Mouse (Mus musculus) gastrocnemius, adult 2 months (tissue): ENCODE measurements around the gene Gm5129. TPM values are rescaled to one million over a fixed set of nuclear protein-coding genes. Genes with fewer than 3 reads are reported as not detected.
"Not testable (repeated sequence)": the region's sequence is repeated elsewhere in the genome, so short reads cannot be mapped to it uniquely, and the experiment has no call there.

Source experiments
- DNase-seq: peaks from one replicate; pipeline ENCODE4 v3.0.0; 2022
- H3K27ac ChIP-seq: fragments of 200-600 bp; 2 replicates; pipeline ENCODE4 v1.8.1; 2022; ENCODE audit warnings: mild to moderate bottlenecking
- H3K4me3 ChIP-seq: fragments of 200-600 bp; 2 replicates; pipeline ENCODE4 v1.8.1; 2022; ENCODE audit warnings: mild to moderate bottlenecking, moderate library complexity
- CTCF ChIP-seq: fragments of 200-600 bp; IDR thresholded peaks from 2 replicates; pipeline ENCODE4 v1.8.1; 2022; ENCODE audit warnings: antibody characterized with exemption, mild to moderate bottlenecking, moderate library complexity
- intact Hi-C: fragments of 180-260 bp; cut with DNase I; formaldehyde crosslinking; loops from one replicate; pipeline ENCODE4 v1.15.1; 2025
- long read RNA-seq, 2 experiments: library from polyadenylated mRNA; stranded (forward); transcript quantifications; one replicate each; pipeline ENCODE4 v2.0.0; 2021
- total RNA-seq, 2 experiments: library from RNA; stranded (reverse); gene quantifications; 2 replicates each; pipeline ENCODE4 v1.2.3; 2021

Gene Gm5129
- total RNA-seq = not detected
- long read RNA-seq, experiment 1 = 0 reads
- long read RNA-seq, experiment 2 = 0 reads

DNA sequence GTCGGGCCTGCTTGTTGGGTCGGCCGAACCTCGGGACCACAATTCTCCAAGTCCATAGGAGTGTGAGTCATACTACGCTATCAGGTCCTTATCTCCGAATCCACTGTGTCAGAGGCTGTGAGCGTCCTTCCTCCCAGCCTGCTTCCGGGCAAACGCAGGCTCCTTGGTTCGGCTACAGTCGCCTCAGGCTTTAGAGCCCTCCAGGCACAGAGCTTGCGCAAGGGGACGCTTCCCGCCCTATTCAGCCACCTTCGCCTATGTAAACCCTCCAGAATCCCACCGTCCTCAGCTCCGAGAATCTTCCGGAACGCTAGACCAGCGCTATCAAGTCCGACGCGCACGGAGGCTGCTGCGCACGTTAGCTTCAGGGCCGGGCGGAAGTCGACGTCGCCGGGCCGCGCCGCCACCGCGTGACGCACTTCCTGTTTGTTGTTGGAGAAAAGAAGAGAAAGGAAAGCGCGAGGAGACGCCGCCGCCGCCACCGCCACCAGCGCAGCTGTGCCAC, at the start of gene Gm5129, which contains the start of gene Dnajb6:
Gm5129 (minus strand) TSS at position 380 of the 505 bp plus-strand sequence.
Dnajb6 (plus strand) TSS at position 132 of the 505 bp plus-strand sequence.
- intact Hi-C loops = no loop called here
- DNase-seq = peak; percentile 98
- TF ChIP-seq CTCF = peak; percentile 4; the same call in 1 of the 2 replicates
- Histone ChIP-seq H3K27ac (peak within 1 kb of the TSS; percentile 98), H3K4me3 (peak within 1 kb of the TSS; percentile 86)

DNA sequence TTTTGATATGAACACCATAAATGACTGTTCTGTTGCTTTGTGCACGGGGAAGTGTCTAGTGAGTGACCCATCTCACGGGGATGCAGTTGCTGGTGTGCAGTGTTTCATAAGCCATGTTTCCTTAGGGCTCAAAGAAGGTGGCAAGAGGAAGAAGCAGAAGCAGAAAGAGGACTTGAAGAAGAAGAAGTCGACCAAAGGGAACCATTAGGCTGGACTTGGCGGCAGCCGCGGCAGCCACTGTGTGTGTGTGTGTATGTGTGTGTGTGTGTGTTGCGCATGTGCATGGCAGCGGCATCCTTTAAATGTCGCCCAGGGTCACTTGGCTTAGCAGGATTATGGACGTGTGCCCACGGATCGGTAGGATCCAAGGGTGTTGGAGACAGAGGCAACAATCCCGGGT, 49.2 kb upstream of the Gm5129 start:
- intact Hi-C loops, H3K4me3 ChIP-seq, H3K27ac ChIP-seq, DNase-seq: not testable (repeated sequence)

- no peak for TF ChIP-seq CTCF
These were observed 46.5 kb upstream of the Gm5129 start for GRCm38 (mm10) chr5:29782261-29782660.

GRCm38 (mm10) chr5:29779733-29780132, 44.0 kb upstream of the Gm5129 start:
- H3K4me3 ChIP-seq, intact Hi-C loops, H3K27ac ChIP-seq, DNase-seq: not testable (repeated sequence)

More at GRCm38 (mm10) chr5:29782261-29782660, 46.5 kb upstream of the Gm5129 start:
- H3K4me3 ChIP-seq = no peak overlapping the region
- intact Hi-C loops = no loop called here
- DNase-seq = no peak
- no peak overlapping the region for H3K27ac ChIP-seq

GRCm38 (mm10) chr5:29778029-29778428, 42.3 kb upstream of the Gm5129 start:
- no peak for TF ChIP-seq CTCF
- DNase-seq = no peak
- Histone ChIP-seq H3K4me3 (no peak overlapping the region), H3K27ac (no peak overlapping the region)
- intact Hi-C loops = no loop called here

DNA sequence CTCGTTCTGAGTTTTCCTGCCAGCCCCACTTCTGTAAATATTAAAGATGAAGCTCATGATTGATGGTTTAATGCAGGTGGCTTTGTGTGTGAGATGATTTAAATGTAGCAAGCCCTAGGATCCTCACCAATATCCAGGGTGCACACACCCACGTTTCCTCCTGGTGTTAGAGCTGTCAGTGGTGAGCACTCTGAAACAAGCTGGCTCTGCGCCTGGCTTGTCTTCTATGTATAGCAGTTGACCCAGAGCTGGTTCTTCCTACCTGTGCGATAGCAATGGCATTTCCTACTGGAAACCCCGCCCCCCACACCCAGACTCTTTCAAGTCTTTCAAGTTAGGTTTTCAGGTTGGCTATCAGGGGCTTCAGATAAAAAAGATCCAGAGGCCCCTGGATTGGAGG, 39.7 kb upstream of the Gm5129 start:
- peak; percentile 31 for DNase-seq
- H3K27ac ChIP-seq = no peak overlapping the region
- H3K4me3 ChIP-seq = no peak overlapping the region
- intact Hi-C loops = no loop called here
- TF ChIP-seq CTCF = no peak

- H3K27ac ChIP-seq = peak overlapping the region; percentile 52
These were observed 37.9 kb upstream of the Gm5129 start for GRCm38 (mm10) chr5:29773460-29774150.

DNA sequence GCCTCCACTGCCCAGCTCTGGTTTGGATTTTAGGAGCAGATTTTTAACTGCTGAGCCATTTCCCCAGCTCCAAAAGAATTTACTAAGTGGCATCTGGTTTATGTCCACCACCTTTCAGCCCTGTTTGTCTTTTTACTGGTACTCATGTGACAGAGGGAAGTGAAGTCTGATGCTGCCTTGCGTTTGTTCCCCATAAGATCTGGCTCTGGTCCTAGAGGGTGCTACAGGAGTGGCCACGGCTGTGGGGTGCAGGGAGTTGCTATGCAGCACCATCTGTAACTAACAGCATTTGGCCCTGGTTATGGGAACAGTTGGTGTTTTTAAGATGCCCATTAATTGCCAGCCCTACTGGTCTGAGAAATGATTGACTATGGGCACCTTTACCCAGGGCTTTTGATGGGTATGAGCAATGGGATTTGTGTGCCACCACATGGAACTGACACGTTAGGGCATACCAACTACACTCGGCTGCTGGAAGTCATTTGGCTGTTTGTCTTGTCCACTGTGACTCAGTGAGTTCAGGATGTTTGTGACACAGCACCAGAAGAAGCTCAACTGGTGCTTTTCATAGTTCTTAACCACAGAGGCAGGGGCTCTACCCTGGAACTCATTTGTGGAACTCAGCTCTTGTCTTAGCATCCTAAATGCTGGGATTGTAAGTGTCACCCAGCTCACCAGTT, 37.1 kb upstream of the Gm5129 start:
- H3K4me3 ChIP-seq = no peak overlapping the region
- peak overlapping the region; percentile 52 for H3K27ac ChIP-seq
- TF ChIP-seq CTCF = no peak
- intact Hi-C loops = no loop called here
- peak; percentile 31 for DNase-seq

More at GRCm38 (mm10) chr5:29773460-29774150, 37.9 kb upstream of the Gm5129 start:
- intact Hi-C loops = no loop called here
- TF ChIP-seq CTCF = no peak
- peak; percentile 25 for DNase-seq
- H3K4me3 ChIP-seq = no peak overlapping the region

GRCm38 (mm10) chr5:29772038-29772437, 36.3 kb upstream of the Gm5129 start:
- Histone ChIP-seq H3K27ac (peak overlapping the region; percentile 52; the same call in 1 of the 2 replicates), H3K4me3 (no peak overlapping the region)
- intact Hi-C loops = no loop called here
- no peak for DNase-seq
- no peak for TF ChIP-seq CTCF

- Histone ChIP-seq H3K4me3 (no peak overlapping the region), H3K27ac (no peak overlapping the region)
- no peak for DNase-seq
- intact Hi-C loops = no loop called here
- TF ChIP-seq CTCF = peak; percentile 37; the same call in 1 of the 2 replicates
These were observed 35.2 kb upstream of the Gm5129 start for GRCm38 (mm10) chr5:29770935-29771334.

- no peak for DNase-seq
- H3K4me3 ChIP-seq = no peak overlapping the region
- 0 out of 2 replicates have a peak overlapping the region, but pooled peaks have one; percentile 69 for H3K27ac ChIP-seq
- intact Hi-C loops = no loop called here
- TF ChIP-seq CTCF = no peak
These were observed 23.6 kb upstream of the Gm5129 start for GRCm38 (mm10) chr5:29759318-29759717.

GRCm38 (mm10) chr5:29752894-29753293, 17.2 kb upstream of the Gm5129 start:
- intact Hi-C loops = no loop called here
- Histone ChIP-seq H3K4me3 (no peak overlapping the region), H3K27ac (no peak overlapping the region)
- TF ChIP-seq CTCF = no peak
- DNase-seq = no peak

DNA sequence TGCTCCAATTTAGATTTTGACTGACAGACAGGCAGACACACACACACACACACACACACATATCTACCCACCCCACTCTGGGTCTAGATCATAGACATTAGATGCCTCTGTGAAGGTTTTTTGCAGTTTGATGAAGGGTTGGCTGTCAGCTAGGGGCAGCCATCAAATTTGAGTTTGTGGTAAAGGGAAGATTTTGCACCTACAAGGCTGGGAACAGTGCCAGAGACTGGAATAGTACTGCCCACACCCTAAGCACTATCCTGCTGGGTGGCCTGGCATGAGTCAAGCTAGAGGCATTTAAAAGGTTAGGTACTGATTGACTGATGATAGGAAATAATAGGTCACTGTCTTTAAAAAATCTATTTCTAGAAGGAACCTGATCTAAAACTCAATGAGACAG, 15.6 kb upstream of the Gm5129 start:
- Histone ChIP-seq H3K4me3 (no peak overlapping the region), H3K27ac (no peak overlapping the region)
- DNase-seq = peak; percentile 32
- no peak for TF ChIP-seq CTCF
- intact Hi-C loops = no loop called here
